Mouse (Mus musculus): ENCODE results near the gene Sugp2. TPM values are rescaled to one million over a fixed set of nuclear protein-coding genes. Genes with fewer than 3 reads are reported as not detected.

Sugp2 gene
- polyA plus RNA-seq, 1 experiment from 2014 or later = 12.3 TPM

DNA sequence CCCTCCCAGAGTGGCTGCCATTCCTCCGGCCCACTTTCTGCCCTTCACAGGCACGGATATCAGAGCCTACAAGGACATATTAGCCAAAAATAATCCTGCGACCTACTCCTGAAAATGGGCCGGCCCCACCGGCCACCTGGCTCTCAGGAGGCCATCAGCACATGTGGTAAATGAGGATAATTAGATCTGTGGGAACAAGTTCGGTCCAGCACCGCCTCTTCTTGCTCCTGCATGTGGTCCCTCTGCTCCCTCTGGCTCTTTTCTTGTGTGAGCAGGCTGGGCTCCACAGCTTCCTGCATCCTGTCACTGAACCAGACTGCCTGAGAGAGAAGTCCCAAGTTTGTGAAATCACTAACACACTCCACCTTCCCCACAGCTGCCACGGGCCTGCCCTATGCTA lies 45.2 kb downstream of the Sugp2 start:
- no peak overlapping the region for H3K4me3 ChIP-seq (ENCODE audit: low read depth, low read length)
- H3K4me2 ChIP-seq (replicated peaks; ENCODE audit: low read depth, low read length) = no peak overlapping the region
- H3K36me3 ChIP-seq (ENCODE audit: insufficient read depth, low read length) = no peaks in the 10 kb centered on the region
- TF ChIP-seq CTCF (IDR thresholded peaks at IDR 0.05) = 0 out of 2 replicates have a peak, but pooled peaks have one; percentile 9
- no peak for TF ChIP-seq EP300 (IDR thresholded peaks at IDR 0.05)
- WGBS = 55% methylated on average over 8 of the region's 8 CpGs
- no peak for ATAC-seq
- DNase-seq (ENCODE audit: low spot score) = no peak
- H3K27me3 ChIP-seq (replicated peaks; ENCODE audit: insufficient read depth, low read length) = no peaks in the 10 kb centered on the region
- no peak overlapping the region for H3K9ac ChIP-seq (replicated peaks; ENCODE audit: low read depth)
- H3K9me3 ChIP-seq (ENCODE audit: low read length) = no peaks in the 10 kb centered on the region
- H3K4me1 ChIP-seq (ENCODE audit: insufficient read depth, low read depth, low read length) = peaks cover 5% of the 10 kb centered on the region; the same call in 1 of the 2 replicates
- peak overlapping the region; percentile 49 for H3K27ac ChIP-seq (ENCODE audit: low read length)

DNA sequence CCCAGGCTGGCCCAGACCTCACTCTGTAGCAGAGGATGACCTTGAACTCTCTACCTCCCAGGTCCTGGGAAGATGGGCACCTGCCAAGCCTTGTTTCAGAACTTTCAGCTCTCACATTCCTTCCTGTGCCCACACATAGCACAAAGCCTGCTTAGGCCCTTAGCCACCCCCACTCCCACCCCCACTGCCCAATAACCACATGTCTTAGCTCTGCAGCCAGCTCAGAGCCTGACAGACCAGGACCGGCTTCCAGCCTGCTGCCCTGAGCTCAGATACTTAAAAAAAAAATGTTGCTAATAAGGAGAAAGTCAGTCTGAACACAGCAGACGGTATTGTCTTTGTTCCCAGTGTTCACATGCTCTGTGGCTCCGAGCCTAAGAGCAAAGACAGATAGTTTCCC lies 47.0 kb downstream of the Sugp2 start:
- H3K9me3 ChIP-seq (ENCODE audit: low read length) = no peaks in the 10 kb centered on the region
- DNase-seq (ENCODE audit: low spot score) = no peak
- 24% methylated on average over 3 of the region's 3 CpGs for WGBS
- H3K27me3 ChIP-seq (replicated peaks; ENCODE audit: insufficient read depth, low read length) = no peaks in the 10 kb centered on the region
- no peak overlapping the region for H3K4me2 ChIP-seq (replicated peaks; ENCODE audit: low read depth, low read length)
- H3K4me3 ChIP-seq (ENCODE audit: low read depth, low read length) = no peak overlapping the region
- no peak for TF ChIP-seq EP300 (IDR thresholded peaks at IDR 0.05)
- no peak for TF ChIP-seq CTCF (IDR thresholded peaks at IDR 0.05)
- no peak for ATAC-seq
- no peak overlapping the region for H3K9ac ChIP-seq (replicated peaks; ENCODE audit: low read depth)
- H3K27ac ChIP-seq (ENCODE audit: low read length) = peak overlapping the region; percentile 48
- 0 out of 2 replicates have a peak, but pooled peaks cover 9% of the 10 kb centered on the region for H3K36me3 ChIP-seq (ENCODE audit: insufficient read depth, low read length)
- peaks cover 5% of the 10 kb centered on the region; the same call in 1 of the 2 replicates for H3K4me1 ChIP-seq (ENCODE audit: insufficient read depth, low read depth, low read length)

DNA sequence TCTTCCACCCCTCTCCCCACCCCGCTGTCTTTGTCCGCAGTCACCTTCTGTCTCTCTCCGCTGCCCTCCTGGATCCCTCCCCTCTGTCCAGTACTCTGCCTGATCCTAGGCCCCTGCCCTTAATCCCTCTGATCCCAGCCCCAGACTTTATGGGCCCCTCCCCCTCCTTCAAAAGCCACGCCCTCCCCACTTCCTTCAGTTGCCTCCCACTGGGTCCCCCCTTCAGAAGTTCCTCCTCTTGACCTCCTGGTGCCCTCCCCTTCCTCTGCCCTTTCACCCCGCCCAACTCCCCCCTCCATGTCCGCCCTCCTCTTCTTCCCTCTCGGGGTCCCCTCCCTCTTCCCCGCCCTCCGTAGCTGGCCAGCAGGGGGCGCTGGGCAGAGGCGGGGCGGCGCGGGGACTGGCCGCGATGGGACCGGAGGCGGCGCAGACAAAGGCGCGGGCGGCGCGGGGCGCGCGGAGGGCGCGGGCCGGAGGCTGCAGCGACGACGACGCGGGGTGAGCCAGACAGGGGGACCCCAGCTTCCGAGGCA lies 48.6 kb downstream of the Sugp2 start, which contains the start of gene Homer3:
Gene Homer3 (plus strand): TSS at position 225 of the 533 bp plus-strand sequence.
- DNase-seq (ENCODE audit: low spot score) (peak; percentile 96), ATAC-seq (peak; percentile 93)
- Histone ChIP-seq H3K27ac (ENCODE audit: low read length) (peak within 1 kb of the TSS; percentile 75), H3K27me3 (replicated peaks; ENCODE audit: insufficient read depth, low read length) (no peaks in the 10 kb centered on the region), H3K9ac (replicated peaks; ENCODE audit: low read depth) (peak within 1 kb of the TSS; percentile 76), H3K4me3 (ENCODE audit: low read depth, low read length) (peak within 1 kb of the TSS; percentile 73), H3K4me2 (replicated peaks; ENCODE audit: low read depth, low read length) (peak within 1 kb of the TSS; percentile 73), H3K4me1 (ENCODE audit: insufficient read depth, low read depth, low read length) (peaks cover 5% of the 10 kb centered on the region; the same call in 1 of the 2 replicates), H3K36me3 (ENCODE audit: insufficient read depth, low read length) (0 out of 2 replicates have a peak, but pooled peaks cover 9% of the 10 kb centered on the region), H3K9me3 (ENCODE audit: low read length) (no peaks in the 10 kb centered on the region)
- WGBS = 5% methylated on average over 18 of the region's 36 CpGs
- TF ChIP-seq CTCF (IDR thresholded peaks at IDR 0.05) (peak; percentile 91), EP300 (IDR thresholded peaks at IDR 0.05) (peak; percentile 55)

DNA sequence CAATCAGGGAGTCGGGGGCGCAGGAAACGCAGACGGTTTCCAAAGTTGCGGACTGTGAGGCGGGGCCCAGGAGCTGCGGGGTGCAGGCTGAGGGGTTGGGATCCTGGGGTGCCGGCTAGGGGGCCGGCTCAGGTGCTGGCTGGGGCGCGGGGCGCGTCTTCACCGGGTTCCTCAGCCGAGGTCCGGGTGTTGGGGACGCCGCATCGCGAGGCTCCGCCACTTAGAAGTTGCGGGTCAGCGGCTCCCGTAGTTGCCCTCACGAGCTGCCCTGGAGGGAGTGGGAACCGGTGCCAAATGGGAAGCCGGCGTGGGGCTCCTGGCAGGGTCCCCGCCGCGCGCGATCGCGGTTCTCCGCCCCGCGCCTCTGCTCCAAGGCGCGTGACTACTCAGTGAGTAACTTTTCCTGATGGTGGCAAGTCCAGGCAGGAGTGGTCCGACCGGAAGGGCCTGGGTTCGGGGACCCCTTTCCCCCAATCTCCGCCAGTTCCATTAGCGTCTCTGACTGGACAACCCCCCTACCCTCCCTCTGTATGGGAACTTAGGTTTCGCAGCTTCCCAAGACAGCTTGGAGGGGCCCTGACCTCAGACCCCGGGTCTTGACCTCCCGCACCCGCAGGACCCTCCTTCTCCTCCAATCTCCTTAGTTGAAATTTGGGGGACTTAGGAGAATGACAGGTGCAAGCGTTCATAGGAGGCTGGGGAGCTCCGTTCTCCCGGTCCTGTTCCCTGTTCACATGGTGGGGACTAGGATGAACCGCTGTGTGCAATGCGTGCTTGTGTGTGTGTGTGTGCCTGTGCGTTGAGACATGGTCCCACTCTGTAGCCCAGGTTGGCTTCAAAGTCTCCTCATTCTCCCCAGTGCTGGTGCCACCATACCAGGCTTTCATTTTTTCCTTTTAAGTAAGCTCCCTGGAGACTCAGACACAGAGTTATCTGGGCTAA lies 49.4 kb downstream of the Sugp2 start:
- Histone ChIP-seq H3K4me2 (replicated peaks; ENCODE audit: low read depth, low read length) (peak overlapping the region; percentile 73), H3K36me3 (ENCODE audit: insufficient read depth, low read length) (0 out of 2 replicates have a peak, but pooled peaks cover 9% of the 10 kb centered on the region), H3K4me3 (ENCODE audit: low read depth, low read length) (peak overlapping the region; percentile 73), H3K4me1 (ENCODE audit: insufficient read depth, low read depth, low read length) (no peaks in the 10 kb centered on the region; the same call in 1 of the 2 replicates), H3K27me3 (replicated peaks; ENCODE audit: insufficient read depth, low read length) (no peaks in the 10 kb centered on the region), H3K9ac (replicated peaks; ENCODE audit: low read depth) (peak overlapping the region; percentile 76), H3K27ac (ENCODE audit: low read length) (peak overlapping the region; percentile 69), H3K9me3 (ENCODE audit: low read length) (no peaks in the 10 kb centered on the region)
- WGBS = 2% methylated on average over 45 of the region's 55 CpGs
- DNase-seq (ENCODE audit: low spot score) (no peak), ATAC-seq (peak; percentile 36)
- TF ChIP-seq EP300 (IDR thresholded peaks at IDR 0.05) (no peak), CTCF (IDR thresholded peaks at IDR 0.05) (no peak)

DNA sequence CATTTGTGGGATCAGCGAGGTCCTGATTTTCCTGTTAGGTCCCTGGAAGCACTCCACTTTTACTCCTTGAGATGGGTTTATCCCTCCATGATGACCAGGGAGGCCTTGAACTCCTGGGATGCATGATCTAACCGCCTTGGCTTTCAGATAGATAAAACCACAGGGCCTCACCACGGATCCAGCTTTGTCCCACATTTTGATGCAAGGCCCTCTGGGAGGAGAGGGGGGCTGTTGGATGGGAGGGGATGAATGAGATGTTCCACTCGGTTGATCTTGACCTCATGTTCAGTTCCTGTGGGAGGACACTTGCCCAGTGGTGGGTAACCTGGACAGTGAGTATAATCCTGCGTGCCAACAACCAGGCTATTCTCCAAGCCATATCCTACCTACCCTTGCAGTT lies 50.4 kb downstream of the Sugp2 start:
- Histone ChIP-seq H3K36me3 (ENCODE audit: insufficient read depth, low read length) (peaks cover 11% of the 10 kb centered on the region; the same call in 1 of the 2 replicates), H3K4me2 (replicated peaks; ENCODE audit: low read depth, low read length) (no peak overlapping the region), H3K9me3 (ENCODE audit: low read length) (no peaks in the 10 kb centered on the region), H3K27me3 (replicated peaks; ENCODE audit: insufficient read depth, low read length) (no peaks in the 10 kb centered on the region), H3K9ac (replicated peaks; ENCODE audit: low read depth) (no peak overlapping the region), H3K27ac (ENCODE audit: low read length) (no peak overlapping the region), H3K4me3 (ENCODE audit: low read depth, low read length) (no peak overlapping the region), H3K4me1 (ENCODE audit: insufficient read depth, low read depth, low read length) (no peaks in the 10 kb centered on the region; the same call in 1 of the 2 replicates)
- DNase-seq (ENCODE audit: low spot score) (no peak), ATAC-seq (no peak)
- 71% methylated on average over 5 of the region's 5 CpGs for WGBS
- TF ChIP-seq CTCF (IDR thresholded peaks at IDR 0.05) = no peak
- TF ChIP-seq EP300 (IDR thresholded peaks at IDR 0.05) = no peak

DNA sequence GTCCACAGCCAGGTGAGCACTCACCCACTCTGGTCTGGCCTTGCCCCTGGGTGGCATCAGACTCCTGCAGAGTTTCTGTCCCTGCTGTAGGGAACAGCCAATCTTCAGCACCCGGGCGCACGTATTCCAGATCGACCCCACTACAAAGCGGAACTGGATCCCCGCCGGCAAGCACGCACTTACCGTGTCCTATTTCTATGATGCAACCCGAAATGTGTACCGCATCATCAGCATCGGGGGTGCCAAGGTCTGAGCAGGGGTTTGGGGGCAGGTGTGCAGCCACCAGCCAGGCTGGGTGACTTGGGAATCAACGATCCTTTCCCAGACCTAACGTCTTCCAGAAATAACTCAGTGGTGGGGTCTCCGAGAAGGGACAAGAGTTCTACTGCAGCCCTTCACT lies 51.3 kb downstream of the Sugp2 start:
- no peaks in the 10 kb centered on the region for H3K27me3 ChIP-seq (replicated peaks; ENCODE audit: insufficient read depth, low read length)
- H3K27ac ChIP-seq (ENCODE audit: low read length) = no peak overlapping the region
- no peak overlapping the region for H3K9ac ChIP-seq (replicated peaks; ENCODE audit: low read depth)
- no peak for TF ChIP-seq CTCF (IDR thresholded peaks at IDR 0.05)
- no peaks in the 10 kb centered on the region; the same call in 1 of the 2 replicates for H3K4me1 ChIP-seq (ENCODE audit: insufficient read depth, low read depth, low read length)
- H3K4me3 ChIP-seq (ENCODE audit: low read depth, low read length) = no peak overlapping the region
- WGBS = 97% methylated on average over 15 of the region's 15 CpGs
- DNase-seq (ENCODE audit: low spot score) (no peak), ATAC-seq (no peak)
- no peak overlapping the region for H3K4me2 ChIP-seq (replicated peaks; ENCODE audit: low read depth, low read length)
- H3K36me3 ChIP-seq (ENCODE audit: insufficient read depth, low read length) = peaks cover 16% of the 10 kb centered on the region; the same call in 1 of the 2 replicates
- H3K9me3 ChIP-seq (ENCODE audit: low read length) = no peaks in the 10 kb centered on the region
